33 mouse cellular contexts compared by ENCODE assay signal in genomic region chr5:37030753-37031152, GRCm38 (mm10). TPM values are rescaled to one million over a fixed set of nuclear protein-coding genes. Genes with fewer than 3 reads are reported as not detected.
DNase-seq lines count a peak whose midpoint lies in the region; ATAC-seq and TF ChIP-seq lines count a peak whose summit lies in the region.
"Had no signal": no experiment of that assay in that cellular context is flagged by ENCODE, and none has a peak within 500 bp of the region (broad histone marks: within the 10 kb centered on the region; RNA-seq: fewer than 3 reads in every experiment).

No protein-coding gene starts in this region.

- no peak for ATAC-seq in forebrain, postnatal 0 days
- no peak for ATAC-seq in neural tube, embryonic 13.5 days (ENCODE audit: low read depth)
- ATAC-seq in neural tube, embryonic 15.5 days (ENCODE audit: low FRiP score), result no peak
- ATAC-seq: CD4-positive, CD25-positive, alpha-beta regulatory T cell, adult 4 months; forebrain, embryonic 14.5 days; intestine, embryonic 15.5 days; liver, embryonic 12.5 days; liver, postnatal 0 days; midbrain, embryonic 13.5 days had no signal

- 53% methylated on average over 9 of the region's 9 CpGs for WGBS in forebrain, postnatal 0 days
- WGBS in forebrain, embryonic 10.5 days, result 55% methylated on average over 9 of the region's 9 CpGs
- 45% methylated on average over 9 of the region's 9 CpGs for WGBS in neural tube, embryonic 13.5 days
- 49% methylated on average over 9 of the region's 9 CpGs for WGBS in neural tube, embryonic 15.5 days

- no peak for DNase-seq in forebrain, postnatal 0 days
- no peak for DNase-seq in forebrain, embryonic 10.5 days (ENCODE audit: extremely low spot score, low spot score)
- DNase-seq in layer of hippocampus, adult 2 months (ENCODE audit: low spot score in 2 of 2), result no peak
- no peak for DNase-seq in layer of hippocampus, adult 9-10 months (ENCODE audit: low spot score)
- no peak for DNase-seq in neural tube, embryonic 10.5 days (ENCODE audit: extremely low spot score, low spot score)
- DNase-seq in natural killer cell, adult 2 months (ENCODE audit: low spot score in 2 of 2), result no peak
- DNase-seq: adrenal gland, postnatal 25 days; cerebellum, adult 18-20 months; cerebellum, postnatal 10 days; gastrocnemius, postnatal 14 days; kidney, adult 8-10 months; kidney, postnatal 4 days; layer of hippocampus, adult 9-11 months; liver, postnatal 0 days; lung, postnatal 36 days; thymus, postnatal 4 days had no signal

- 0 out of 2 replicates have a peak overlapping the region, but pooled peaks have one; percentile 84 for H3K4me3 ChIP-seq in forebrain, postnatal 0 days (ENCODE audit: low read depth, low read length)
- no peak overlapping the region for H3K4me3 ChIP-seq in forebrain, embryonic 10.5 days
- H3K4me3 ChIP-seq in layer of hippocampus, adult 2 months, result no peak overlapping the region
- no peak overlapping the region for H3K4me3 ChIP-seq in neural tube, embryonic 13.5 days
- no peak overlapping the region for H3K4me3 ChIP-seq in neural tube, embryonic 15.5 days (replicated peaks)
- H3K4me3 ChIP-seq: erythroblast, embryonic 14.5 days; heart, embryonic 15.5 days; intestine, embryonic 15.5 days; limb, embryonic 13.5 days; liver, embryonic 12.5 days; myocyte had no signal

- H3K36me3 ChIP-seq in forebrain, postnatal 0 days (ENCODE audit: insufficient read depth), result no peaks in the 10 kb centered on the region
- no peaks in the 10 kb centered on the region for H3K36me3 ChIP-seq in forebrain, embryonic 10.5 days (replicated peaks)
- no peaks in the 10 kb centered on the region for H3K36me3 ChIP-seq in neural tube, embryonic 13.5 days
- no peaks in the 10 kb centered on the region for H3K36me3 ChIP-seq in neural tube, embryonic 15.5 days
- H3K36me3 ChIP-seq: heart, embryonic 15.5 days; intestine, embryonic 15.5 days; limb, embryonic 13.5 days; liver, embryonic 12.5 days; midbrain, embryonic 13.5 days had no signal

- H3K4me2 ChIP-seq in forebrain, postnatal 0 days (ENCODE audit: low read depth), result peak overlapping the region; percentile 88
- H3K4me2 ChIP-seq in neural tube, embryonic 13.5 days, result 0 out of 2 replicates have a peak overlapping the region, but pooled peaks have one; percentile 94
- H3K4me2 ChIP-seq in neural tube, embryonic 15.5 days, result peak overlapping the region; percentile 87
- H3K4me2 ChIP-seq: heart, embryonic 15.5 days; intestine, embryonic 15.5 days; limb, embryonic 13.5 days; liver, embryonic 12.5 days had no signal

- no peak for TF ChIP-seq CTCF in forebrain, postnatal 0 days (IDR thresholded peaks at IDR 0.05; ENCODE audit: low read depth)
- no peak for TF ChIP-seq CTCF in layer of hippocampus, adult 2 months (conservative IDR thresholded peaks at IDR 0.05)

- no peaks in the 10 kb centered on the region; the same call in 1 of the 2 replicates for H3K4me1 ChIP-seq in forebrain, postnatal 0 days (ENCODE audit: insufficient read depth)
- peaks cover 21% of the 10 kb centered on the region for H3K4me1 ChIP-seq in forebrain, embryonic 10.5 days
- H3K4me1 ChIP-seq in neural tube, embryonic 13.5 days (replicated peaks), result peaks cover 20% of the 10 kb centered on the region
- H3K4me1 ChIP-seq in neural tube, embryonic 15.5 days, result peaks cover 33% of the 10 kb centered on the region

- H3K27ac ChIP-seq in forebrain, postnatal 0 days (ENCODE audit: low read depth, low read length), result no peak overlapping the region
- H3K27ac ChIP-seq in forebrain, embryonic 10.5 days, result no peak overlapping the region
- 0 out of 2 replicates have a peak overlapping the region, but pooled peaks have one; percentile 14 for H3K27ac ChIP-seq in layer of hippocampus, adult 2 months
- no peak overlapping the region for H3K27ac ChIP-seq in neural tube, embryonic 13.5 days (replicated peaks)
- no peak overlapping the region for H3K27ac ChIP-seq in neural tube, embryonic 15.5 days (replicated peaks)
- H3K27ac ChIP-seq: heart, embryonic 15.5 days; intestine, embryonic 15.5 days; kidney, postnatal 0 days; limb, embryonic 13.5 days; liver, embryonic 12.5 days; midbrain, embryonic 13.5 days had no signal

- no peak overlapping the region for H3K9ac ChIP-seq in forebrain, postnatal 0 days
- no peak overlapping the region for H3K9ac ChIP-seq in neural tube, embryonic 13.5 days
- H3K9ac ChIP-seq in neural tube, embryonic 15.5 days (replicated peaks), result no peak overlapping the region
- H3K9ac ChIP-seq: heart, embryonic 15.5 days; intestine, embryonic 15.5 days; limb, embryonic 13.5 days; liver, embryonic 12.5 days; liver, postnatal 0 days; midbrain, embryonic 13.5 days had no signal

- no peaks in the 10 kb centered on the region for H3K9me3 ChIP-seq in forebrain, postnatal 0 days (ENCODE audit: low read length)
- no peaks in the 10 kb centered on the region for H3K9me3 ChIP-seq in forebrain, embryonic 10.5 days
- no peaks in the 10 kb centered on the region for H3K9me3 ChIP-seq in neural tube, embryonic 13.5 days
- H3K9me3 ChIP-seq in neural tube, embryonic 15.5 days (replicated peaks), result no peaks in the 10 kb centered on the region
- H3K9me3 ChIP-seq: heart, embryonic 15.5 days; intestine, embryonic 15.5 days; limb, embryonic 13.5 days; liver, embryonic 12.5 days; midbrain, embryonic 13.5 days had no signal

- H3K27me3 ChIP-seq in forebrain, postnatal 0 days (ENCODE audit: insufficient read depth, low read length), result no peaks in the 10 kb centered on the region
- peaks cover 62% of the 10 kb centered on the region for H3K27me3 ChIP-seq in forebrain, embryonic 10.5 days (ENCODE audit: poor library complexity, severe bottlenecking)
- H3K27me3 ChIP-seq in neural tube, embryonic 13.5 days, result peaks cover 59% of the 10 kb centered on the region
- peaks cover 26% of the 10 kb centered on the region for H3K27me3 ChIP-seq in neural tube, embryonic 15.5 days (replicated peaks)

RNA-seq across cellular contexts. Expression of gene Wfs1, which starts 41.7 kb away (rescaled TPM):
- total RNA-seq in forebrain, postnatal 0 days (2014; rRNA removed), result 9.6 and 12.9 TPM in 2 replicates
- polyA plus RNA-seq in forebrain, postnatal 0 days (2015; fragmentation: Nextera tagmentation; extraction: Ambion mirVana), result 10.3 and 16.9 TPM in 2 replicates
- polyA plus RNA-seq in forebrain, embryonic 10.5 days (2016; fragmentation: Nextera tagmentation; extraction: Ambion mirVana), result 8.1 and 8.4 TPM in 2 replicates
- total RNA-seq in layer of hippocampus, adult 2 months (2021), result 100 to 1,000 TPM; 133 to 144 TPM
- 8.4 TPM in 2 replicates for polyA plus RNA-seq in neural tube, embryonic 13.5 days (2015; fragmentation: Nextera tagmentation; extraction: Ambion mirVana)
- polyA plus RNA-seq in neural tube, embryonic 15.5 days (2015; fragmentation: Nextera tagmentation; extraction: Ambion mirVana), result 9.4 and 9.7 TPM in 2 replicates

RNA-seq across cellular contexts. Expression of gene Gm1043, which starts 54.4 kb away (rescaled TPM):
- 22.1 and 26.4 TPM in 2 replicates for total RNA-seq in forebrain, postnatal 0 days (2014; rRNA removed)
- polyA plus RNA-seq in forebrain, postnatal 0 days (2015; fragmentation: Nextera tagmentation; extraction: Ambion mirVana), result 1.1 and 1.4 TPM in 2 replicates
- polyA plus RNA-seq in forebrain, embryonic 10.5 days (2016; fragmentation: Nextera tagmentation; extraction: Ambion mirVana), result not detected in 2 replicates
- 10 to 100 TPM; 31.8 to 33.1 TPM for total RNA-seq in layer of hippocampus, adult 2 months (2021)
- 1.2 and 1.5 TPM in 2 replicates for polyA plus RNA-seq in neural tube, embryonic 13.5 days (2015; fragmentation: Nextera tagmentation; extraction: Ambion mirVana)
- polyA plus RNA-seq in neural tube, embryonic 15.5 days (2015; fragmentation: Nextera tagmentation; extraction: Ambion mirVana), result 1.3 and 2.1 TPM in 2 replicates
- total RNA-seq: common myeloid progenitor, adult 5-6 weeks; gastrocnemius, postnatal 14 days; granulocyte monocyte progenitor cell, adult 5-6 weeks; heart, postnatal 25 days; megakaryocyte, adult 5-6 weeks had no signal
- polyA plus RNA-seq: erythroblast, embryonic 14.5 days; heart, embryonic 15.5 days; kidney, postnatal 0 days; liver, embryonic 12.5 days; liver, postnatal 0 days; lung, embryonic 16.5 days; myocyte had no signal
